Mouse (Mus musculus): ENCODE measurements at regions not wholly inside any gene's neighbourhood (a gene's known extent, or its start where the extent isn't known, plus 50 kb on each side); places are given as distances from the start of the nearest gene placed in this dataset.
"Not testable (repeated sequence)": the region's sequence is repeated elsewhere in the genome, so short reads cannot be mapped to it uniquely, and the experiment has no call there.

DNA sequence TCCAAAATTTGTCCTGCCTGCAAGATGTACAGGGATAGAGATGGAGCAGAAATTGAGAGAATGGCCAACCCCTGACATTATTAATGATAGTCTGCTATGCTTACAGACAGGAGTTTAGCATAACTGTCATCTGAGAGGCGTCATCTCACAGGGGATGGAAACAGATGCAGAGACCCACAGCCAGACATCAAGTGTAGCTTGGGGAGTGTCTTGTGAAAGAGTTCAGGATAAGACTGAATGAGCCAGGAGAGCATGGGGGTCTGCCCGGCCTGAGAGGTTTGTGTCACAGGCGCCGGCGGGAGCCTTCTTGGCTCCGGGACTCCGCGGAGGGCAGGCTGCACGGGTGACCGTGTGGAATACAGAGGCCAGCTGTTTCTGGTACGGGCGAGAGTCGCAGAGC, 319.1 kb downstream of the Lrig3 start:
- not testable (repeated sequence) for TF ChIP-seq CTCF (IDR thresholded peaks at IDR 0.05); EP300 (IDR thresholded peaks at IDR 0.05; ENCODE audit: insufficient read depth, low read depth, low read length)

All from heart, adult 2 months (tissue).